Mouse (Mus musculus) layer of hippocampus, adult 9-10 months (tissue): ENCODE results near the gene Zfp369.
"Not testable (repeated sequence)": the region's sequence is repeated elsewhere in the genome, so short reads cannot be mapped to it uniquely, and the experiment has no call there.

Experiments
- DNase-seq: peaks from one replicate; pipeline ENCODE4 v3.0.0; 2022; ENCODE audit warnings: low spot score

Zfp369 gene

GRCm38 (mm10) chr13:65278383-65279341 lies at the start of gene Zfp369:
Gene Zfp369 (plus strand): TSS chr13:65278814.
- peak; percentile 84 for DNase-seq

DNA sequence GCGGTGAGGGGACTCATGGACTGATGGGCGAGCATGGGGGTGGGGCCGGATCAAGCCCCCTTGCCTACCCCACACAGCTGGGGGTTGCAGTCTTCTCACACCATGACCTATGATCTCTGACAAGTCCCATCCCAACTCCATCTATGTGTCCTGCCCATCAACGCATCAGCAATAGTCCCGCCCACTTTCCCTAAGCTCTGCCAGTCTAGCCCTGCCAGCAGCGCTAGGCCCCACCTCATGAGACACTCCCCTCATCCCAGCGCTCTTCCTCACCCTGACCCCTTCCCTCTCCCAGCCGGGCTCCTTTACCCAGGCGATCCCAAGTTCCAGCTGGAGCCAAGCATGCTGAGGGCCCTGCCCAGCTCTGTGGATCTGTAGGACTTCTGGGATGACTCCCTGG lies 41.4 kb upstream of the Zfp369 start:
- no peak for DNase-seq

- DNase-seq: peak; percentile 98
Observed at GRCm38 (mm10) chr13:65240509-65241098, 38.0 kb upstream of the Zfp369 start.

GRCm38 (mm10) chr13:65241099-65241626 lies 37.5 kb upstream of the Zfp369 start:
- peak; percentile 96 for DNase-seq

GRCm38 (mm10) chr13:65241627-65242318 lies 36.8 kb upstream of the Zfp369 start:
- no peak for DNase-seq

DNA sequence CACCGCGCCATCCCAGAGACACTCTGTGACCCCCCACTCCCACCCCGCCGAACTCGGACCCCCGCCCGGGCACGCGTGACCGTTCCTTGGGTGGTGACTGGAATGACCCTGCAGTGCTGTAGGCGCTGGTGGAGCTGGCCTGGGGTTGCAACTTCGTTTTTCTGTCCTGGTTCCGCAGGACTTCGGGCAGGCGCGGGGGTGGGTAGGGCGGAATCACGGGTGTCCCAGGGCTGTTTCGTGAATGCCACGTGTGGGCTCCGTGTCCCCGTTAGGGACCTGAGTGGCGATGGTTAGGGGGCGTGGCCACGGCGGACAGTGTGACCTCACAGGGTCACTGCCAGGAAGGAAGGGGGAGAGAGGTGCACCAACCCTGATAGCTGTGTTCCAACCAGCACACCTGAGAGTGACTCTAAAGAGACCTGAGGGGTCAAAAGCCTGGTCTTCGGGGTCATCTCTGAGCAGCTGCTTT lies 36.3 kb upstream of the Zfp369 start:
- no peak for DNase-seq

DNA sequence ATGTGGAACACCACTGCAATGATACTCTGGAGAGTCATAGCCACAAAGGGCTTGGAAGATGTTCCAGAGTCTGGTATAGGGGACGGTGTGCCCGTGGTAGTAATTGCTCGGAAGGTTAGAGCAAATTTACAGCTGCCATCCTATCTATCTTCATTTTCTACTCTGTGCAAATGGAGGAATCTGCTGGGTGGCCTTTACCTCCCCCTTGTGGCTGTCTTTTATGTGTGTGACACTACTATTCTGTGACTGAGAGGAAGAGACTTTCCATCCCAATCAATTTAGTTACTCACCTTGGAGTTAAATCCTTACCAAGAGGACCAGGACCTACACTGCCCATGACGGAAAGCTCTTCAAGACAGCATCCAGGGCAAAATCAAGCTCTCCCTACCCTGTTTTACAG lies 35.3 kb upstream of the Zfp369 start:
- DNase-seq: no peak

DNA sequence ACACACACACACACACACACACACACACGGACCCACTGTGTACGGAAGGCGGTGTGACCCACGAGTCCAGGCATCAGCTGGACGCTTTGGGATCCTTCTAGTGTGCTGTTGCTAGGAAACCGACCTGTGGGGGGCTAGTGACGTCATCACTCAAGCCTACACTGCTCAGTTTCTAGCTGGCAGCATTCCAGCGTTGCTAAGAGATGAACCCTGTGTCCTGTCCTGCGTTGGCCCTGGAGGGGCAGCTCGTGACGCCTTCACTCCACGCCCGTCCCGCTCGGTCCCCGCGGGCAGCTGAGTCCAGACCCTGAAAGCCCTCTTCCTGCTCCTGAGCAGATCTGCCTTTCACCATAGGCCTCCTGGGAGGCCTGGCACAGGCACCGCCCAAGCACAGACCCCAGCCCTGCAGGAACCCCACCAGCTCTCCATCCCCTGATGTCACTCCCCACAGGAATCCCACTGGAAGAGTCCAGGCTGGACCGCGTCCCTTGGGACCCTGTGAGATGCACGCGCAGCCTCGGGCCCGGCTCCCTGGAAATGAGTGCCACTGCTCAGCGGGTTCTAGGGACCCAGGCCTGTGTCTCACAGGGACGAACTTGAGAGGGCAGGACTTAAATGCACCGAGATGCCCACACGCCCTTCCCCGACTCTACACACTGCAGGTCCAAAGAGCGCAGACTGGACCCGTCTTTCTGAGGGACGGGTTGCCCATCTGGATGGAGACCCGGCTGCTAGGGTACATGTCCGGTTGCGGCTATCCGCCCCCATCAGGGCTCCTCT lies 20.2 kb upstream of the Zfp369 start:
- peak; percentile 48 for DNase-seq

DNA sequence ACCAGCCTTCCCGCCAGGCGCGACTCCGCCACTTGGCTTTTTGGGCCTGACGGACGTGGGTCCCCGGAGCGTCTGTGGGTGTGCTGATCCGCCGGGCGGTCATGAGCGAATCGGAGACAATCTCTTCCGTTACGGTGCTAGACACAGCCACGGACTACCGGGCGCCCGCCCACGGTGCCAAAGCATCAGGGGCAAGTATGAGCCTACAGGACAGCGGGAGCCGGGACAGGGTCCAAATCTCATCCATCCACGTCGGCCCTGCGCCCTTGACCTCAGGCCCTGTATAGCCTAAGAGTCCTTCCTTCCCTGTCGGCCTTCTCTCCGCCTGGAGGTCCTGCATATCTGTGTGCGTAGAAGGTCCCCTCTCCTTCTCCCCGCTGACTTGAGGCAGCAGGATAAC lies 19.4 kb upstream of the Zfp369 start, which contains the start of gene Gm10775:
TSS of gene Gm10775 (plus strand) at position 301 of the 400 bp plus-strand sequence.
- no peak for DNase-seq

GRCm38 (mm10) chr13:65262086-65262485 lies 16.5 kb upstream of the Zfp369 start:
- DNase-seq: no peak

- DNase-seq: no peak
Observed at GRCm38 (mm10) chr13:65277994-65278382, 626 bp upstream of the Zfp369 start.

GRCm38 (mm10) chr13:65286771-65287170 lies 8.2 kb downstream of the Zfp369 start:
- no peak for DNase-seq

DNA sequence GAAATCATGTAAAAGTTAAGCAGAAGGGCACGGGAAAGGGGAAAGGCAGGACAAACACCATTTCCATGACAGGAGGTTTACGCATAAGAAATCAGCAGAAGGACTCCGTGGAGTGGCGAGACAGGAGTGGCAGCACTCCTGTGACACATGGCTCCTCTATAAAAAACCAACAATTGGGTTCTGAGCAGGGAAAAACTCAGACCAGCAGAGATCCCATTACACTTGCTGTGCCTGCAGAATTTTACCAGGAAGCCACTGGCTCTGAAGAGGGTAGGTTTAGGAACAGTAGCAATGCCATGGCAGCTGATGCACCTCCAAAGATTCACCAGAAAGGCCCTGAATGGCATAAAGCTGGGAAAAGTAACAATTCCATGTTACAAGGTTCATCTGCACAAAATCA lies 17.7 kb downstream of the Zfp369 start:
- DNase-seq: no peak

DNA sequence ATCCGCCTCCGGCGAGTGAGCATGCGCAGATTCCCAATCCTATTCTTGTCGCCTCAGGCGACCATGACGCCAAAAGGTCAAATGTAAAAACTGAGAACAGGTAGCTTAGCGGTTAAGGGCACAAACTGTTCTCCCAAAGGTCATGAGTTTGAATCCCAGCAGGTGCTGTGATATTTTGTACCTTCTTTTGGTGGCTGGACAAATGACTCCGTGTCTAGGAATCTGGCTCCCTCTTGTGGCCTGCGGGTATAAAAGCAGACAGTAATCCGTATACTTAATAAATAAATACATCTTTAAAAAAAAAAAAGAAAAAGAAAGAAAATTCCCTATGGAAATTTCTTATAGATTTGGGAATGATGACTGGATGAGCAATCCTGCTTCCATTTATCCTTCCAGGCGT lies 32.2 kb downstream of the Zfp369 start:
- not testable (repeated sequence) for DNase-seq

GRCm38 (mm10) chr13:65311311-65311755 lies 32.7 kb downstream of the Zfp369 start:
- DNase-seq: no peak

- DNase-seq: no peak
Observed at GRCm38 (mm10) chr13:65311826-65312225, 33.2 kb downstream of the Zfp369 start.

DNA sequence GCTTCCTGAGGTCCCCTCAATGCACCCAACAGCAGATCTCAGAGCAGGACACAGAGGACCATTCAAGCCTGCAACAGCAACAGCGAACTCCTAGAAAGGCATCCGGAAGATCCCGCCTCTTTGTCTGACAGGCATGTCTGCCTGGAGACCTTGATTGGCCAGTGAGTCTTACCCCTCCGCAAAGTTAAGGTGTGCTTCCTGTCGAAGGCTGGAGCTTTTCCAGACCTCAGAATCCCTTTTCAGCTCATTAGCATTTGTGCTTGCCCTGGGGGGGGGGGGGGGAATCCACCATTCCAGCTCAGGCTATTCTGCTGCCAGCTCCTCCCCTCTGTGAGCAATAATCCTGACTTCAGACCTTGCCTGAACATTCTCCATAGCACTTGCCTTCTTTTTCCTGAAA lies 69.9 kb downstream of the Zfp369 start:
- DNase-seq: not testable (repeated sequence)

DNA sequence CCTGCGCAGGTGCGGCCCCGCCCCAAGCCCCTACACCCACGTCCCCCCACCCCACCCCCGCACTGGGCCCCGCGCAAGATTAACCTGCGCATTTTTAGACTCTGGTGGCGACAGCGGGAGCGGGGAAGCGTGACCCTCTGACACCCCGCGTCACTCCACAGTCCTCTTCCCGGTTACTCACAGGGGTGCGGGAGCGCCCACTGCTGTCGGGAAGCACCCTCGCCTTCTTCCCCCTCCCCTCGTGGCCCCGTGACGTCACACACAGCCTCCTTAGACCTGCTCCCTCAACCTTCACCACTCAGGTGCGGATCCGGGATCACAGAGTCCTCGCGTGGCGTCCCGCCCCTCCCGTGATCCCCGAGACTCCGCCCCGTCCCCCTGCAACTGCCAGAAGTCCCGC lies 73.2 kb downstream of the Zfp369 start:
- not testable (repeated sequence) for DNase-seq
